Comparison of ENCODE assay signal across 8 mouse cellular contexts in the genomic region with DNA sequence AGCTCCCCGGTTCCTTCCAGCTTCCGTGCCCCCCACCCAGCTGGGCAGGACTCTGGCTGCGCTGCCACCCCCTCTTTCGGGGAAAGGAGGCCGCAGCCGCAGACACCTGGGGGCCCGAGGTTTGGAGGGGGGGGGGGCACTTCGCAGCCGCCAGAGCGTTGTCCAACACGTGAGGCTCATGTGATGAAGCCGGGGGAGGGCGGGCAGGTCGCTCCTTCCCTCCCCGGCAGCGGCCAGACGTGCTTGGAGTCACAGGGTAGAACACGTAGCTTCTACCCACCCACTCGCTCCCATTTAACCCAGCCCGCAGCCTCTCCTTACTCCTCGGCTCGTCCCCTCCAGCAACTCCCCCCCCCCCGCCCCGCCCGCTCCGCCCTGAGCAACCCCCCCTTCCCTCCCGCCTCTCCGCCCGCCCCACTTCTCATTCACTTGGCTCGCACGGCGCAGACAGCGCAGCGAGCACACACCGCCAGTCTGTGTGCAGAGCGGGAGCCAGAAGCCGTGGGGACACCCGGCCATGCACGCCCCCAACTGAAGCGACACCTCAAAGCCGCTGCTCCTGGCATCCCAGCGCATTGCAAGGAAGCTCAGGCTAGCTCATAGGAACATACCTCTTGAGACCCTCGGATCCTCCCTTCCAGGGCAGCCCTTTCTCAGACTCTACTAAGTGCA. TPM values are rescaled to one million over a fixed set of nuclear protein-coding genes. Genes with fewer than 3 reads are reported as not detected.
A peak's percentile ranks its signal among the peaks of the same experiment; 100 is the strongest.
DNase-seq lines count a peak whose midpoint lies in the region; ATAC-seq lines count a peak whose summit lies in the region.

A gene (plus strand): TSS at position 424 of the 672 bp plus-strand sequence.

- H3K4me2 ChIP-seq in forebrain, embryonic 15.5 days (replicated peaks), result peak within 1 kb of the TSS; percentile 99
- H3K4me2 ChIP-seq in neural tube, embryonic 14.5 days (ENCODE audit: low read depth, low read length), result peak within 1 kb of the TSS; percentile 99

- H3K27me3 ChIP-seq in forebrain, embryonic 15.5 days, result no peaks in the 10 kb centered on the region
- H3K27me3 ChIP-seq in neural tube, embryonic 14.5 days (ENCODE audit: control insufficient read depth, insufficient read depth, low read length), result no peaks in the 10 kb centered on the region

- DNase-seq in CD4-positive, CD25-positive, alpha-beta regulatory T cell, adult 2 months (ENCODE audit: low read depth, low spot score), result peak; percentile 92
- peak; percentile 92 for DNase-seq in heart, postnatal 25 days (ENCODE audit: low spot score)
- peak; percentile 84 to 91 for DNase-seq in layer of hippocampus, adult 18-20 months (ENCODE audit: low spot score in 2 of 2)
- DNase-seq in lung, adult 18-20 months, result peak; percentile 95 to 96
- DNase-seq in testis, postnatal 10 days (ENCODE audit: low spot score), result peak; percentile 86

- peak within 1 kb of the TSS; percentile 65 for H3K4me3 ChIP-seq in forebrain, embryonic 15.5 days
- H3K4me3 ChIP-seq in neural tube, embryonic 14.5 days (ENCODE audit: low read depth, low read length), result peak within 1 kb of the TSS; percentile 56

- peaks cover 28% of the 10 kb centered on the region for H3K4me1 ChIP-seq in forebrain, embryonic 15.5 days
- H3K4me1 ChIP-seq in neural tube, embryonic 14.5 days (ENCODE audit: control insufficient read depth, insufficient read depth, low read length), result peaks cover 5% of the 10 kb centered on the region; the same call in 1 of the 2 replicates

- ATAC-seq in cerebellum, adult (ENCODE audit: insufficient number of reproducible peaks, low FRiP score, low TSS enrichment), result peak; percentile 68
- ATAC-seq in forebrain, embryonic 15.5 days (replicated peaks), result peak; percentile 81
- peak; percentile 79 for ATAC-seq in neural tube, embryonic 14.5 days (ENCODE audit: low read depth)

- under 1% methylated on average over 26 of the region's 43 CpGs for WGBS in forebrain, embryonic 15.5 days
- 0% methylated on average over 27 of the region's 43 CpGs for WGBS in neural tube, embryonic 14.5 days

- peak within 1 kb of the TSS; percentile 92 for H3K27ac ChIP-seq in forebrain, embryonic 15.5 days (replicated peaks)
- H3K27ac ChIP-seq in neural tube, embryonic 14.5 days (ENCODE audit: low read depth, low read length), result peak within 1 kb of the TSS; percentile 78

- H3K9me3 ChIP-seq in forebrain, embryonic 15.5 days, result no peaks in the 10 kb centered on the region
- H3K9me3 ChIP-seq in neural tube, embryonic 14.5 days (ENCODE audit: control insufficient read depth, low read length), result no peaks in the 10 kb centered on the region

- no peaks in the 10 kb centered on the region for H3K36me3 ChIP-seq in forebrain, embryonic 15.5 days
- no peaks in the 10 kb centered on the region for H3K36me3 ChIP-seq in neural tube, embryonic 14.5 days (ENCODE audit: control insufficient read depth, insufficient read depth, low read length)

- H3K9ac ChIP-seq in forebrain, embryonic 15.5 days (replicated peaks), result peak within 1 kb of the TSS; percentile 67
- H3K9ac ChIP-seq in neural tube, embryonic 14.5 days (replicated peaks; ENCODE audit: low read depth, low read length), result peak within 1 kb of the TSS; percentile 70

- intact Hi-C loops in heart, postnatal 25 days (cut with DNase I), result loop anchor here (1.0 to 10.0 kb wide), 3 partner anchors 8 to 426 kb away; no protein-coding TSS in a partner anchor

RNA-seq across cellular contexts. Expression of the gene that starts here (rescaled TPM):
- 6.4 and 7.1 TPM in 2 replicates for polyA plus RNA-seq in forebrain, embryonic 15.5 days (2015; fragmentation: Nextera tagmentation; extraction: Ambion mirVana)
- total RNA-seq in heart, postnatal 25 days (2021), result 10 to 100 TPM; 30.2 to 62.0 TPM
- total RNA-seq in layer of hippocampus, adult 18-20 months (2021), result 100 to 1,000 TPM; 119 to 123 TPM
- 4.0 and 4.4 TPM in 2 replicates for polyA plus RNA-seq in neural tube, embryonic 14.5 days (2014; fragmentation: Nextera tagmentation; extraction: Ambion mirVana)

Comparison
In these comparisons a context has a peak if more than half of its experiments do, and no peak if none do; other contexts are left out.
1. Peak in every context shown above with its lines: DNase-seq, ATAC-seq, H3K4me3 ChIP-seq and H3K27ac ChIP-seq.